Mouse (Mus musculus): ENCODE measurements around the gene Lrrc32.

DNA sequence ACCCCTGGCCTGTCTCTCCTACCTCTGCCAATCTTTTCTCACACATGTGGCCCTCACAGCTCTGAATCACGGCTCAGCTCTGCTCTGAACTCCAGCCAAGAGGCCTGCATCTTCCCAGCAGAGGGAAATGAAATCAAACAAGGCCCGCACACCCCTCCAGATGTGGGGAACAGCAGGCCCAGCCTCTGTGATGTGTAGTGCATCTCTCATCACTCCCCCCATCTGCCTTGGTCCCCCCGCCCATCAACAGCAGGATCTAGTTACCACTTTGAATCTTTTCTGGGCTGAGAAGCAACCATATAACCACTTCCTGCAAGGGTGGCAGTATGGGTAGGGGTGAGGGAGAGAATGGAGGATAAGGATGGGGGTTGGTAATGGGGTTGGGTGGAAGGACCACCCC lies 20.0 kb upstream of the Lrrc32 start:
- TF ChIP-seq CTCF (IDR thresholded peaks at IDR 0.05; ENCODE audit: low read depth, low read length) (no peak), POLR2A (IDR thresholded peaks at IDR 0.05; ENCODE audit: borderline replicate concordance, low read depth, low read length) (no peak)

Measured in bone marrow macrophage, adult 2 months (primary cell).